Mouse (Mus musculus) heart, adult 11 months (tissue): ENCODE measurements around the gene Ldhc.

Experiments used
- DNase-seq: peaks from one replicate; pipeline ENCODE4 v3.0.0; 2022

The Ldhc gene

DNA sequence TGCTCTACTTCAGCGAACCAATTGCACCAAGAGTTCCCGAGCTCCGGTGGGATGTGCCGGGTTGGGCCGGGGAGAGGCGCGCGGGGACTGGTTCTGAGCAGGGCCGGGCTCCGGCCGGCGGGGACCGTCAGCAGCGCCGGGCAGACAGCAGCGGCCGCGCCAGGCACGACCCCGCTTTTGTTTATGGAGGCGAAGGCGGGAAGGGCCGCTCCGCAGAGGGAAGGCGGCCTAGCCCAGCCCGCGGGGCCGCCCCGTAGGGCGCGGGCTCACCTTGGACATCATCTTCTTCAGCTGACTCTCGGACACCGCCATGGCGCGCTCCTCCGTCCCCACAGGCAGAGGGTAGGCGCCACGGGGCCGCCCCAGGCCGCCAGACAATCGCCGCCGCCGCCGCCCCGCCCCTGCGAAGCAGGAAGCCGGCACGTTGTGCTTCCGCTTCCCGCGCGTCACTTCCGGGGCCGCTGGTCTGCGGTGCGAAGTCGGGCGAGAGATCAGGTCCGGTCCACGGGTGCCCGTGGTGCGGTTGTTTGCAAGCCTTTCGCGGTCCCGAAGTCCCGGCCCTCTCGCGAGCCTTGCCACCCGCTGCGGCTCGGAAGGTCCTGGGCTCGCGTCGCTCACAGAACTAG is 58.7 kb downstream of the Ldhc start, which contains the start of gene Tsg101:
TSS of gene Tsg101 (minus strand) at position 419 of the 626 bp plus-strand sequence.
- DNase-seq, result peak; percentile 99

DNA sequence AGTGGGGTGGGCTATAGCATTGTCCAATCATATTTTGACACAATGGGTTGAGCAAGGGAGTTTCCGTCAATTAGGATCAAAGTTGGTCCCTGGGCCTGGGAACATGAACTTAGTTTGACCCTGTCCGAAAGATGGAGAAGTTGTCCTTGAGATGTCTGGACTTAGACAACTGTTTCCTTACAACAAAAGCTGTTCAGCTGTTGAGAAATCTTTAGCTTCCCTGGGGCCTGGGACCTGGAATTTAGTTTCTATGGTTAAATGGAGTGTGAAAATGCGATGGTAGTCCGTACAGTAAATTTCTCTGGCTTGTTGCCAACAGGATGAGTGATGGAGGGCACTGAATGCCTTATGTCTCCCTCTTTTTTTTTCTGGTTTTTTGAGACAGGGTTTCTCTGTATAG is 61.1 kb downstream of the Ldhc start:
- no peak for DNase-seq
